Mouse (Mus musculus) lung, postnatal 25 days (tissue): ENCODE measurements around the gene Ltbp1.
A peak's percentile ranks its signal among the peaks of the same experiment; 100 is the strongest.

ENCODE experiments used
- DNase-seq: peaks from one replicate; pipeline ENCODE4 v3.0.0; 2022; ENCODE audit warnings: low spot score

Ltbp1 gene

GRCm38 (mm10) chr17:75005281-75005684 lies at the start of gene Ltbp1:
Gene Ltbp1, plus strand, starts transcription at chr17:75005568.
- DNase-seq = peak; percentile 58

- DNase-seq = no peak
Observed at GRCm38 (mm10) chr17:74959481-74960245, 45.7 kb upstream of the Ltbp1 start.

GRCm38 (mm10) chr17:74963222-74963621 lies 42.1 kb upstream of the Ltbp1 start:
- no peak for DNase-seq

GRCm38 (mm10) chr17:74963861-74964260 lies 41.5 kb upstream of the Ltbp1 start:
- no peak for DNase-seq

- no peak for DNase-seq
Observed at GRCm38 (mm10) chr17:74967298-74967848, 38.0 kb upstream of the Ltbp1 start.

GRCm38 (mm10) chr17:74968152-74968712 lies 37.1 kb upstream of the Ltbp1 start:
- no peak for DNase-seq

- no peak for DNase-seq
Observed at GRCm38 (mm10) chr17:74968738-74969271, 36.6 kb upstream of the Ltbp1 start.

- no peak for DNase-seq
Observed at GRCm38 (mm10) chr17:74975192-74975591, 30.2 kb upstream of the Ltbp1 start.

- no peak for DNase-seq
Observed at GRCm38 (mm10) chr17:74976167-74976985, 29.0 kb upstream of the Ltbp1 start.

- no peak for DNase-seq
Observed at GRCm38 (mm10) chr17:74979767-74980166, 25.6 kb upstream of the Ltbp1 start.

GRCm38 (mm10) chr17:74981703-74982102 lies 23.7 kb upstream of the Ltbp1 start:
- no peak for DNase-seq

GRCm38 (mm10) chr17:74982880-74983279 lies 22.5 kb upstream of the Ltbp1 start:
- no peak for DNase-seq

- DNase-seq = no peak
Observed at GRCm38 (mm10) chr17:74984071-74984470, 21.3 kb upstream of the Ltbp1 start.

- peak; percentile 42 for DNase-seq
Observed at GRCm38 (mm10) chr17:74984681-74985080, 20.7 kb upstream of the Ltbp1 start.

- DNase-seq = no peak
Observed at GRCm38 (mm10) chr17:74987067-74987466, 18.3 kb upstream of the Ltbp1 start.

GRCm38 (mm10) chr17:74989691-74990090 lies 15.7 kb upstream of the Ltbp1 start:
- DNase-seq = no peak

GRCm38 (mm10) chr17:74990561-74990960 lies 14.8 kb upstream of the Ltbp1 start:
- DNase-seq = no peak

GRCm38 (mm10) chr17:74993726-74994581 lies 11.4 kb upstream of the Ltbp1 start:
- peak; percentile 23 for DNase-seq

- no peak for DNase-seq
Observed at GRCm38 (mm10) chr17:74994582-74994893, 10.8 kb upstream of the Ltbp1 start.

GRCm38 (mm10) chr17:74995266-74995665 lies 10.1 kb upstream of the Ltbp1 start:
- DNase-seq = no peak

GRCm38 (mm10) chr17:75000066-75000465 lies 5.3 kb upstream of the Ltbp1 start:
- no peak for DNase-seq
